Mouse (Mus musculus): ENCODE data around the gene BC017158. TPM values are rescaled to one million over a fixed set of nuclear protein-coding genes. Genes with fewer than 3 reads are reported as not detected.

The BC017158 gene
- polyA plus RNA-seq, 1 experiment from 2014 or later, result 23.8 TPM

- H3K27me3 ChIP-seq (ENCODE audit: control insufficient read depth, insufficient read depth, low read length), result no peaks in the 10 kb centered on the region
- H3K27ac ChIP-seq (ENCODE audit: low read depth, low read length), result no peak overlapping the region
- no peaks in the 10 kb centered on the region for H3K9me3 ChIP-seq (ENCODE audit: control insufficient read depth, low read length)
- no peak overlapping the region for H3K4me3 ChIP-seq (ENCODE audit: low read depth, low read length)
- DNase-seq (ENCODE audit: low spot score) (no peak), ATAC-seq (replicated peaks; ENCODE audit: low FRiP score) (no peak)
- no peak overlapping the region for H3K9ac ChIP-seq (ENCODE audit: low read length)
- WGBS, result 64% methylated on average over 13 of the region's 13 CpGs
- H3K4me2 ChIP-seq (ENCODE audit: low read depth, low read length, severe bottlenecking), result no peak overlapping the region
- peaks cover 4% of the 10 kb centered on the region; the same call in 1 of the 2 replicates for H3K36me3 ChIP-seq (ENCODE audit: control insufficient read depth, insufficient read depth, low read length)
- H3K4me1 ChIP-seq (replicated peaks; ENCODE audit: control insufficient read depth, insufficient read depth, low read length), result no peaks in the 10 kb centered on the region
These were observed 30.6 kb downstream of the BC017158 start for GRCm38 (mm10) chr7:128267391-128267790.

DNA sequence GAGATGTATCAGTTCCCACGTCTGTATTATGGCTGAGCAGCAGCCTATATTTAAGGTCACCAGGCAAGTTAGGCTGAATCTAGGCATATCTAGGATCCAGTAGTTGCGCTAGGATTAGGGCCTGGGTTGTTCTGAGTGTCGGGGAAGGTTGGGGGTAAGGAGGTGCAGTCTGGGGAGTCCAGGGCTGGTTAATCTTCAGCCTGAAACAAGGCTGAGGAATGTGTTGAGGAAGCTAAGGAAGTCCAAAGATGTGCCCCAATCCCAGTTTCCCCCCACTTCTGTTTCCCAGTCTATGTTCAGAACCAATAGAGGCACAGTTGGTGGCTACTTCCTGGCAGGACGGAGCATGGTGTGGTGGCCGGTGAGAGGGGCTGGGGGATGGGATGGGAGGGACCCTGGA is 31.9 kb downstream of the BC017158 start:
- 76% methylated on average over 5 of the region's 5 CpGs for WGBS
- Histone ChIP-seq H3K4me2 (ENCODE audit: low read depth, low read length, severe bottlenecking) (no peak overlapping the region), H3K9me3 (ENCODE audit: control insufficient read depth, low read length) (no peaks in the 10 kb centered on the region), H3K9ac (ENCODE audit: low read length) (no peak overlapping the region), H3K4me3 (ENCODE audit: low read depth, low read length) (no peak overlapping the region), H3K27me3 (ENCODE audit: control insufficient read depth, insufficient read depth, low read length) (no peaks in the 10 kb centered on the region), H3K4me1 (replicated peaks; ENCODE audit: control insufficient read depth, insufficient read depth, low read length) (no peaks in the 10 kb centered on the region), H3K27ac (ENCODE audit: low read depth, low read length) (no peak overlapping the region), H3K36me3 (ENCODE audit: control insufficient read depth, insufficient read depth, low read length) (no peaks in the 10 kb centered on the region)
- no peak for DNase-seq (ENCODE audit: low spot score)
- no peak for ATAC-seq (replicated peaks; ENCODE audit: low FRiP score)

DNA sequence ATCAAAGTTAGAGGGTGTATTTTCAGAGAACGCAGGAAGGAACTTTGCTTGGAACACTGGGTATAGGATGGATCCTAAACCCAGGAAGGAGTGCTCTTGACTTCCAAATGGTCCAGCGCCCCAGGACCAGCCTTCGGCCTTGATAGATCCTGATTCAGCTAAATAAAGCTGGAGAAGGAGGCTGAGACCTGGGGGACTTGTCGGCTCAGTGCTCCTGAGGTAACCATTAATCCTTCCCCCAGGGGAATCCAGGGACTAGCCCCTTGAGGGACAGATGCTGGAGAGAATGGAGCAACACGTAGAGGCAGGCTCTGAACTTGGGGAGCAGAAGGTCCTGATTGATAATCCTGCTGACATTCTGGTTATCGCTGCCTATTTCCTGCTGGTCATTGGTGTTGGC is 32.6 kb downstream of the BC017158 start, which contains the start of gene Slc5a2:
Gene Slc5a2, plus strand, starts transcription at position 247 of the 400 bp plus-strand sequence.
- ATAC-seq (replicated peaks; ENCODE audit: low FRiP score) (no peak), DNase-seq (ENCODE audit: low spot score) (no peak)
- no peaks in the 10 kb centered on the region for H3K27me3 ChIP-seq (ENCODE audit: control insufficient read depth, insufficient read depth, low read length)
- H3K4me2 ChIP-seq (ENCODE audit: low read depth, low read length, severe bottlenecking), result no peak within 1 kb of the TSS
- no peaks in the 10 kb centered on the region for H3K36me3 ChIP-seq (ENCODE audit: control insufficient read depth, insufficient read depth, low read length)
- H3K27ac ChIP-seq (ENCODE audit: low read depth, low read length), result no peak within 1 kb of the TSS
- no peak within 1 kb of the TSS for H3K9ac ChIP-seq (ENCODE audit: low read length)
- H3K4me3 ChIP-seq (ENCODE audit: low read depth, low read length), result no peak within 1 kb of the TSS
- WGBS, result 82% methylated on average over 6 of the region's 6 CpGs
- no peaks in the 10 kb centered on the region for H3K9me3 ChIP-seq (ENCODE audit: control insufficient read depth, low read length)
- no peaks in the 10 kb centered on the region for H3K4me1 ChIP-seq (replicated peaks; ENCODE audit: control insufficient read depth, insufficient read depth, low read length)

- ATAC-seq (replicated peaks; ENCODE audit: low FRiP score) (no peak), DNase-seq (ENCODE audit: low spot score) (peak; percentile 35)
- Histone ChIP-seq H3K36me3 (ENCODE audit: control insufficient read depth, insufficient read depth, low read length) (no peaks in the 10 kb centered on the region), H3K4me2 (ENCODE audit: low read depth, low read length, severe bottlenecking) (no peak overlapping the region), H3K4me3 (ENCODE audit: low read depth, low read length) (no peak overlapping the region), H3K27ac (ENCODE audit: low read depth, low read length) (no peak overlapping the region), H3K9ac (ENCODE audit: low read length) (no peak overlapping the region), H3K9me3 (ENCODE audit: control insufficient read depth, low read length) (no peaks in the 10 kb centered on the region), H3K27me3 (ENCODE audit: control insufficient read depth, insufficient read depth, low read length) (peaks cover 4% of the 10 kb centered on the region), H3K4me1 (replicated peaks; ENCODE audit: control insufficient read depth, insufficient read depth, low read length) (peaks cover 3% of the 10 kb centered on the region; the same call in 1 of the 2 replicates)
- WGBS, result 67% methylated on average over 5 of the region's 5 CpGs
These were observed 41.1 kb downstream of the BC017158 start for GRCm38 (mm10) chr7:128256783-128257334.

- ATAC-seq (replicated peaks; ENCODE audit: low FRiP score) (no peak), DNase-seq (ENCODE audit: low spot score) (no peak)
- Histone ChIP-seq H3K36me3 (ENCODE audit: control insufficient read depth, insufficient read depth, low read length) (no peaks in the 10 kb centered on the region), H3K9ac (ENCODE audit: low read length) (no peak overlapping the region), H3K4me1 (replicated peaks; ENCODE audit: control insufficient read depth, insufficient read depth, low read length) (peaks cover 3% of the 10 kb centered on the region; the same call in 1 of the 2 replicates), H3K27ac (ENCODE audit: low read depth, low read length) (no peak overlapping the region), H3K4me2 (ENCODE audit: low read depth, low read length, severe bottlenecking) (no peak overlapping the region), H3K9me3 (ENCODE audit: control insufficient read depth, low read length) (no peaks in the 10 kb centered on the region), H3K4me3 (ENCODE audit: low read depth, low read length) (no peak overlapping the region), H3K27me3 (ENCODE audit: control insufficient read depth, insufficient read depth, low read length) (peaks cover 6% of the 10 kb centered on the region)
- 91% methylated on average over 5 of the region's 5 CpGs for WGBS
These were observed 42.2 kb downstream of the BC017158 start for GRCm38 (mm10) chr7:128255757-128256156.

GRCm38 (mm10) chr7:128254978-128255377 is 43.0 kb downstream of the BC017158 start:
- DNase-seq (ENCODE audit: low spot score) (peak; percentile 26), ATAC-seq (replicated peaks; ENCODE audit: low FRiP score) (no peak)
- Histone ChIP-seq H3K27ac (ENCODE audit: low read depth, low read length) (no peak overlapping the region), H3K9me3 (ENCODE audit: control insufficient read depth, low read length) (no peaks in the 10 kb centered on the region), H3K27me3 (ENCODE audit: control insufficient read depth, insufficient read depth, low read length) (peaks cover 6% of the 10 kb centered on the region), H3K4me2 (ENCODE audit: low read depth, low read length, severe bottlenecking) (no peak overlapping the region), H3K36me3 (ENCODE audit: control insufficient read depth, insufficient read depth, low read length) (no peaks in the 10 kb centered on the region), H3K4me1 (replicated peaks; ENCODE audit: control insufficient read depth, insufficient read depth, low read length) (peaks cover 3% of the 10 kb centered on the region; the same call in 1 of the 2 replicates), H3K9ac (ENCODE audit: low read length) (no peak overlapping the region), H3K4me3 (ENCODE audit: low read depth, low read length) (no peak overlapping the region)
- WGBS, result 66% methylated on average over 2 of the region's 2 CpGs

GRCm38 (mm10) chr7:128252609-128253008 is 45.4 kb downstream of the BC017158 start:
- Histone ChIP-seq H3K27me3 (ENCODE audit: control insufficient read depth, insufficient read depth, low read length) (peaks cover 6% of the 10 kb centered on the region), H3K4me2 (ENCODE audit: low read depth, low read length, severe bottlenecking) (peak overlapping the region; percentile 65), H3K36me3 (ENCODE audit: control insufficient read depth, insufficient read depth, low read length) (no peaks in the 10 kb centered on the region), H3K9me3 (ENCODE audit: control insufficient read depth, low read length) (no peaks in the 10 kb centered on the region), H3K27ac (ENCODE audit: low read depth, low read length) (no peak overlapping the region), H3K9ac (ENCODE audit: low read length) (peak overlapping the region; percentile 66), H3K4me1 (replicated peaks; ENCODE audit: control insufficient read depth, insufficient read depth, low read length) (peaks cover 3% of the 10 kb centered on the region; the same call in 1 of the 2 replicates), H3K4me3 (ENCODE audit: low read depth, low read length) (peak overlapping the region; percentile 31)
- ATAC-seq (replicated peaks; ENCODE audit: low FRiP score), result peak; percentile 66
- 13% methylated on average over 24 of the region's 24 CpGs for WGBS
- peak; percentile 77 for DNase-seq (ENCODE audit: low spot score)

- ATAC-seq (replicated peaks; ENCODE audit: low FRiP score), result no peak
- peak overlapping the region; percentile 31 for H3K4me3 ChIP-seq (ENCODE audit: low read depth, low read length)
- 52% methylated on average over 12 of the region's 12 CpGs for WGBS
- peak; percentile 51 for DNase-seq (ENCODE audit: low spot score)
- no peak overlapping the region for H3K27ac ChIP-seq (ENCODE audit: low read depth, low read length)
- H3K4me2 ChIP-seq (ENCODE audit: low read depth, low read length, severe bottlenecking), result peak overlapping the region; percentile 65
- H3K4me1 ChIP-seq (replicated peaks; ENCODE audit: control insufficient read depth, insufficient read depth, low read length), result peaks cover 5% of the 10 kb centered on the region
- peak overlapping the region; percentile 23 for H3K9ac ChIP-seq (ENCODE audit: low read length)
- no peaks in the 10 kb centered on the region for H3K36me3 ChIP-seq (ENCODE audit: control insufficient read depth, insufficient read depth, low read length)
- H3K27me3 ChIP-seq (ENCODE audit: control insufficient read depth, insufficient read depth, low read length), result peaks cover 6% of the 10 kb centered on the region
- H3K9me3 ChIP-seq (ENCODE audit: control insufficient read depth, low read length), result no peaks in the 10 kb centered on the region
These were observed 46.0 kb downstream of the BC017158 start for GRCm38 (mm10) chr7:128251946-128252345.

GRCm38 (mm10) chr7:128249998-128250397 is 48.0 kb downstream of the BC017158 start:
- Histone ChIP-seq H3K4me3 (ENCODE audit: low read depth, low read length) (no peak overlapping the region), H3K9me3 (ENCODE audit: control insufficient read depth, low read length) (no peaks in the 10 kb centered on the region), H3K4me1 (replicated peaks; ENCODE audit: control insufficient read depth, insufficient read depth, low read length) (peaks cover 5% of the 10 kb centered on the region), H3K27me3 (ENCODE audit: control insufficient read depth, insufficient read depth, low read length) (peaks cover 6% of the 10 kb centered on the region), H3K9ac (ENCODE audit: low read length) (no peak overlapping the region), H3K27ac (ENCODE audit: low read depth, low read length) (no peak overlapping the region), H3K4me2 (ENCODE audit: low read depth, low read length, severe bottlenecking) (no peak overlapping the region; the same call in 1 of the 2 replicates), H3K36me3 (ENCODE audit: control insufficient read depth, insufficient read depth, low read length) (no peaks in the 10 kb centered on the region)
- ATAC-seq (replicated peaks; ENCODE audit: low FRiP score) (no peak), DNase-seq (ENCODE audit: low spot score) (no peak)
- 81% methylated on average over 5 of the region's 5 CpGs for WGBS

All from forebrain, embryonic 11.5 days (tissue).